Mouse (Mus musculus): ENCODE data around the gene Ndufv3.

DNA sequence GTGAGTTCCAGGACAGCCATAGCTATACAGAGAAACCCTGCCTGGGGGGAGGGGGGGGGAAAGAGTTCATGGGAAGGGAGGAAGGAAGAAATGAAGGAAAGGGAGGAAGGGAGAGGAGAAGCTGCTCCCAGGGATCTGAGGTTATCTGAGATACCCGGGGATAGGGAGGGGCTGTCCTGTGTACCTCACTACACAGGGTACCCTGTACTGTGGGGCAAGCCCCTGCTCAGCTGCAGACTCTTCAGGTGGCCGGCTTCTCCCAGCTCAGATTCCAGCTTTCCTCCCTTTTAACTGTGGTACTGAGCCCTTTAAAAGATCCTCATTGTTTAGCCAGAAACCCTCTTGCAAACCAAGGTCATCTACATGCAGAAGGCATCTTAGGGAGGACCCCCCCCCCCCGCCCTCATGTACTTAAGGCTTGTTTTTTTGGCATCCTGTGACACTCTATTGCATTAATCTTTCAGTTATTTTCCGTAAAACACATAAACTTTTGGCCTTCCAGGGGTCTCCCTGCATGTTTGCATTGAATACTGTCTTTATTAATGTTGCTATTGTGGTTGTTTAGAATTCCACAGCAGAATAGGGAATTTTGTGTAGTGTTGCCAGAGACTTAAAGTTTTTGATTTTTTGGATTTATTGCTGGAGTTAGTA, 21.0 kb downstream of the Ndufv3 start:
- no peak for TF ChIP-seq CTCF (conservative IDR thresholded peaks at IDR 0.05; ENCODE audit: low read length)
- no peak for TF ChIP-seq POU5F1 (IDR thresholded peaks at IDR 0.05; ENCODE audit: borderline replicate concordance, low read length)
- TF ChIP-seq NANOG (IDR thresholded peaks at IDR 0.05; ENCODE audit: borderline replicate concordance, low read length): no peak

All from E14TG2a.4 (cell line).